Mouse (Mus musculus) limb, embryonic 11.5 days (tissue): Measurements from ENCODE around the gene Cd52. TPM values are rescaled to one million over a fixed set of nuclear protein-coding genes. Genes with fewer than 3 reads are reported as not detected.

Experiments used
- ATAC-seq: fragments of 200-750 bp; cut with Nextera tagmentation; 2 replicates; pipeline ENCODE4 v1.8.0; 2017; ENCODE audit warnings: low read depth; ENCODE audit not compliant: insufficient number of reproducible peaks, low FRiP score, low TSS enrichment
- DNase-seq: peaks from one replicate; pipeline ENCODE4 v3.0.0-alpha.2; 2015; ENCODE audit warnings: low spot score
- H3K27ac ChIP-seq: fragments of 300-500 bp; sonication (generic); replicated peaks from 2 replicates; pipeline ENCODE4 v1.5.1; 2014; ENCODE audit warnings: low read depth, mild to moderate bottlenecking, low read length
- H3K27me3 ChIP-seq: fragments of 300-500 bp; sonication (generic); 2 replicates; pipeline ENCODE4 v1.6.1; 2014; ENCODE audit warnings: mild to moderate bottlenecking, low read length, mixed read lengths; ENCODE audit not compliant: control insufficient read depth, insufficient read depth
- H3K36me3 ChIP-seq: fragments of 300-500 bp; sonication (generic); 2 replicates; pipeline ENCODE4 v1.6.1; 2014; ENCODE audit warnings: mild to moderate bottlenecking, low read length, moderate library complexity, mixed read lengths; ENCODE audit not compliant: control insufficient read depth, insufficient read depth
- H3K4me1 ChIP-seq: fragments of 300-500 bp; sonication (generic); 2 replicates; pipeline ENCODE4 v1.6.1; 2014; ENCODE audit warnings: low read length, mixed read lengths; ENCODE audit not compliant: control insufficient read depth, insufficient read depth
- H3K4me2 ChIP-seq: fragments of 300-500 bp; sonication (generic); 2 replicates; pipeline ENCODE4 v1.6.1; 2014; ENCODE audit warnings: low read depth, mild to moderate bottlenecking, moderate library complexity; ENCODE audit not compliant: severe bottlenecking
- H3K4me3 ChIP-seq: fragments of 300-500 bp; sonication (generic); 2 replicates; pipeline ENCODE4 v1.5.1; 2014; ENCODE audit warnings: low read depth, low read length
- H3K9ac ChIP-seq: fragments of 300-500 bp; sonication (generic); 2 replicates; pipeline ENCODE4 v1.6.1; 2014; ENCODE audit warnings: mild to moderate bottlenecking, low read length
- H3K9me3 ChIP-seq: fragments of 300-500 bp; sonication (generic); 2 replicates; pipeline ENCODE4 v1.6.1; 2016; ENCODE audit warnings: low read length; ENCODE audit not compliant: control insufficient read depth
- WGBS: fragments of 180-500 bp; shearing (Covaris S2); extraction: QIAGEN DNeasy Blood & Tissue Kit; methylation state at CpG from one replicate; pipeline ENCODE4 v1.1.7; 2014; 5-methylcytosine and 5-hydroxymethylcytosine counted together
- polyA plus RNA-seq: library from polyadenylated mRNA; unstranded; fragments of >200 nt; fragmentation: Nextera tagmentation; extraction: Ambion mirVana; gene quantifications from 2 replicates; pipeline ENCODE4 v1.2.1, GENCODE M21; 2014

Cd52 gene
- polyA plus RNA-seq, 1 experiment from 2014 or later, result 6.2 TPM

- Histone ChIP-seq H3K9ac (no peak overlapping the region), H3K9me3 (no peaks in the 10 kb centered on the region), H3K4me2 (no peak overlapping the region), H3K27ac (no peak overlapping the region), H3K36me3 (no peaks in the 10 kb centered on the region), H3K4me3 (no peak overlapping the region), H3K4me1 (no peaks in the 10 kb centered on the region), H3K27me3 (no peaks in the 10 kb centered on the region)
- ATAC-seq, result no peak
- 82% methylated on average over 7 of the region's 7 CpGs for WGBS
- DNase-seq, result no peak
Observed at GRCm38 (mm10) chr4:134106105-134106504, 11.2 kb upstream of the Cd52 start.

- Histone ChIP-seq H3K27me3 (no peaks in the 10 kb centered on the region), H3K4me2 (peak overlapping the region; percentile 50), H3K4me3 (peak overlapping the region; percentile 55), H3K9me3 (no peaks in the 10 kb centered on the region), H3K9ac (peak overlapping the region; percentile 61), H3K36me3 (no peaks in the 10 kb centered on the region), H3K4me1 (no peaks in the 10 kb centered on the region), H3K27ac (no peak overlapping the region)
- 6% methylated on average over 21 of the region's 21 CpGs for WGBS
- ATAC-seq (peak; percentile 23; the same call in 1 of the 2 replicates), DNase-seq (no peak)
Observed at GRCm38 (mm10) chr4:134102742-134103119, 7.8 kb upstream of the Cd52 start.

GRCm38 (mm10) chr4:134101979-134102741, 7.3 kb upstream of the Cd52 start, which contains the start of gene Ubxn11:
Ubxn11 (plus strand) TSS chr4:134102570.
- WGBS, result 17% methylated on average over 34 of the region's 34 CpGs
- H3K4me1 ChIP-seq, result no peaks in the 10 kb centered on the region
- no peaks in the 10 kb centered on the region for H3K27me3 ChIP-seq
- peak within 1 kb of the TSS; percentile 50 for H3K4me2 ChIP-seq
- H3K27ac ChIP-seq, result no peak within 1 kb of the TSS
- peak; percentile 90 for DNase-seq
- H3K4me3 ChIP-seq, result peak within 1 kb of the TSS; percentile 55
- peak within 1 kb of the TSS; percentile 61 for H3K9ac ChIP-seq
- no peaks in the 10 kb centered on the region for H3K9me3 ChIP-seq
- ATAC-seq, result peak; percentile 91
- no peaks in the 10 kb centered on the region for H3K36me3 ChIP-seq

GRCm38 (mm10) chr4:134100245-134100644, 5.4 kb upstream of the Cd52 start:
- Histone ChIP-seq H3K4me3 (no peak overlapping the region), H3K4me2 (no peak overlapping the region), H3K27ac (no peak overlapping the region), H3K27me3 (no peaks in the 10 kb centered on the region), H3K36me3 (no peaks in the 10 kb centered on the region), H3K9me3 (no peaks in the 10 kb centered on the region), H3K4me1 (no peaks in the 10 kb centered on the region), H3K9ac (no peak overlapping the region)
- 81% methylated on average over 4 of the region's 4 CpGs for WGBS
- no peak for DNase-seq
- no peak for ATAC-seq

- Histone ChIP-seq H3K4me2 (no peak overlapping the region), H3K4me1 (no peaks in the 10 kb centered on the region), H3K9me3 (no peaks in the 10 kb centered on the region), H3K27ac (no peak overlapping the region), H3K36me3 (no peaks in the 10 kb centered on the region), H3K4me3 (no peak overlapping the region), H3K9ac (no peak overlapping the region), H3K27me3 (no peaks in the 10 kb centered on the region)
- ATAC-seq, result no peak
- no peak for DNase-seq
- 40% methylated on average over 8 of the region's 8 CpGs for WGBS
Observed at GRCm38 (mm10) chr4:134098628-134099027, 3.7 kb upstream of the Cd52 start.

- Histone ChIP-seq H3K4me2 (no peak overlapping the region), H3K9ac (no peak overlapping the region), H3K36me3 (no peaks in the 10 kb centered on the region), H3K27me3 (no peaks in the 10 kb centered on the region), H3K4me1 (no peaks in the 10 kb centered on the region), H3K9me3 (no peaks in the 10 kb centered on the region), H3K27ac (no peak overlapping the region), H3K4me3 (no peak overlapping the region)
- WGBS, result 81% methylated on average over 5 of the region's 5 CpGs
- ATAC-seq (no peak), DNase-seq (no peak)
Observed at GRCm38 (mm10) chr4:134097015-134097608, 2.2 kb upstream of the Cd52 start.

GRCm38 (mm10) chr4:134096120-134096519, 1.2 kb upstream of the Cd52 start:
- Histone ChIP-seq H3K9me3 (no peaks in the 10 kb centered on the region), H3K36me3 (no peaks in the 10 kb centered on the region)

GRCm38 (mm10) chr4:134094004-134094564, 798 bp downstream of the Cd52 start:
- H3K27ac ChIP-seq, result no peak overlapping the region
- no peak overlapping the region for H3K9ac ChIP-seq
- no peak overlapping the region for H3K4me3 ChIP-seq
- no peaks in the 10 kb centered on the region for H3K4me1 ChIP-seq
- ATAC-seq (no peak), DNase-seq (no peak)
- H3K27me3 ChIP-seq, result no peaks in the 10 kb centered on the region
- no peak overlapping the region for H3K4me2 ChIP-seq
- no peaks in the 10 kb centered on the region for H3K36me3 ChIP-seq
- 81% methylated on average over 7 of the region's 7 CpGs for WGBS
- H3K9me3 ChIP-seq, result no peaks in the 10 kb centered on the region

More at GRCm38 (mm10) chr4:134096120-134096519, 1.2 kb upstream of the Cd52 start:
- no peak overlapping the region for H3K27ac ChIP-seq
- H3K4me2 ChIP-seq, result no peak overlapping the region
- no peak overlapping the region for H3K4me3 ChIP-seq
- WGBS, result 86% methylated on average over 3 of the region's 3 CpGs
- H3K4me1 ChIP-seq, result no peaks in the 10 kb centered on the region
- DNase-seq (no peak), ATAC-seq (no peak)
- no peaks in the 10 kb centered on the region for H3K27me3 ChIP-seq
- H3K9ac ChIP-seq, result no peak overlapping the region
